Mouse (Mus musculus) heart, adult 2 months (tissue): Measurements from ENCODE around the gene Tshz2. TPM values are rescaled to one million over a fixed set of nuclear protein-coding genes. Genes with fewer than 3 reads are reported as not detected.

Experiments used
- DNase-seq, 2 experiments: peaks; one replicate each; pipeline ENCODE4 v3.0.0; 2021
- H3K27ac ChIP-seq: fragments of 200-600 bp; 2 replicates; pipeline ENCODE4 v1.8.1; 2022
- H3K27me3 ChIP-seq: fragments of 200-500 bp; 2 replicates; pipeline ENCODE4 v1.6.1; 2012; ENCODE audit warnings: mild to moderate bottlenecking, low read length, inconsistent platforms, mixed read lengths; ENCODE audit not compliant: control insufficient read depth, insufficient read depth
- H3K36me3 ChIP-seq: fragments of 200-500 bp; 2 replicates; pipeline ENCODE4 v1.6.1; 2012; ENCODE audit warnings: low read length, inconsistent platforms; ENCODE audit not compliant: control insufficient read depth, insufficient read depth
- H3K4me1 ChIP-seq: fragments of 200-500 bp; 2 replicates; pipeline ENCODE4 v1.6.1; 2011; ENCODE audit warnings: low read length; ENCODE audit not compliant: control insufficient read depth, insufficient read depth
- H3K4me3 ChIP-seq: fragments of 200-600 bp; 2 replicates; pipeline ENCODE4 v1.8.1; 2022
- H3K79me2 ChIP-seq: fragments of 200-500 bp; replicated peaks from 2 replicates; pipeline ENCODE4 v1.6.1; 2012; ENCODE audit warnings: mild to moderate bottlenecking, inconsistent platforms, low read length, moderate library complexity, mixed read lengths; ENCODE audit not compliant: control insufficient read depth, insufficient read depth
- H3K9ac ChIP-seq: fragments of 200-500 bp; 2 replicates; pipeline ENCODE4 v1.6.1; 2012; ENCODE audit warnings: low read depth, mild to moderate bottlenecking, control low read depth, inconsistent platforms, low read length, mixed read lengths
- CTCF ChIP-seq: fragments of 200-600 bp; IDR thresholded peaks from 2 replicates; pipeline ENCODE4 v1.8.1; 2022; ENCODE audit warnings: antibody characterized with exemption, mild to moderate bottlenecking, moderate library complexity
- EP300 ChIP-seq: fragments of 200-500 bp; IDR thresholded peaks from 2 replicates; pipeline ENCODE4 v1.6.1; 2011; ENCODE audit warnings: low read depth, low read length, control low read depth; ENCODE audit not compliant: insufficient read depth
- POLR2A ChIP-seq: fragments of 200-500 bp; IDR thresholded peaks from 2 replicates; pipeline ENCODE4 v1.6.1; 2011; ENCODE audit warnings: mild to moderate bottlenecking, low read depth, low read length, control low read depth; ENCODE audit not compliant: insufficient read depth
- WGBS: fragments of 180-500 bp; shearing (Covaris S2); methylation state at CpG from one replicate; pipeline ENCODE4 v1.1.7; 2018; 5-methylcytosine and 5-hydroxymethylcytosine counted together
- intact Hi-C: fragments of 180-260 bp; cut with DNase I; formaldehyde crosslinking; loops from one replicate; pipeline ENCODE4 v1.15.1; 2025
- polyA plus RNA-seq: library from polyadenylated mRNA; depleted of rRNA; stranded (reverse); fragments of >200 nt; gene quantifications from 2 replicates; pipeline ENCODE4 v1.2.3, GENCODE M21; 2012
- total RNA-seq, 2 experiments: library from RNA; stranded (reverse); gene quantifications; 2 replicates each; pipeline ENCODE4 v1.2.3; 2021

Gene Tshz2
- total and polyA plus RNA-seq, 3 experiments: 8.2 to 12.9 (median 12.1) TPM

GRCm38 (mm10) chr2:170069976-170070375 lies 437.2 kb downstream of the Tshz2 start:
- Histone ChIP-seq H3K36me3 (no peaks in the 10 kb centered on the region), H3K9ac (no peak overlapping the region), H3K79me2 (no peaks in the 10 kb centered on the region), H3K27me3 (no peaks in the 10 kb centered on the region), H3K4me1 (peaks cover 3% of the 10 kb centered on the region), H3K4me3 (no peak overlapping the region), H3K27ac (no peak overlapping the region)
- TF ChIP-seq EP300 (no peak), POLR2A (no peak), CTCF (no peak)
- intact Hi-C loops: no loop called here
- WGBS: 64% methylated on average over 5 of the region's 5 CpGs
- DNase-seq: no peak

DNA sequence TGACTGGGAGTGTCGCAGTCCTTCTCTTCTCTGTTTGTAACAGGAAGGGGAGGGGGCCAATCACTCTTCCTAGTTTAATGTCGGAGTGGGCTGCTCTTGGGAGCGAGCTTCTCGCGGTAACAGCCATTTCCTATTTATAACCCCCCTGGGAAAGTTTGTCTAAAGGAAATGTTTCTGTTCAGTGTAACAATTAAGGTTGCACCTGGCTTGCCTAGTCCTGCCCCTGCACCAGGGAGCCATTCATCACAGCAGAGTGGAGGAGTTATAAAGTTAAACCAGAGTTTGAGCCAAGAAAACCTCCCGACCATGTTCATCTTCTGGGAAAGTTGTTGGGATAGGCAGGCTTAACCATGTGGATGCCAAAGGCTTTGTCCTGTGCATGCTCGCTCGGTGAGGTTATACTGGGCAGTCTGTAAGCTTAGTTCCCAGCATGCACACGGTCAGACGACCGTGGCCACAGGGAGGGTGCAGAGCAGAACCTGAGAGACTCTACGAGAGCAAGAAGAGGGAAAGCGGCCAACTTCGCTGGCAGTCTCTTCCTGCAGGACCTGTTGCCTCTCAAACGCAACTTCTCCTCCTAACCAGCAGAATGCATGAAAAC lies 437.9 kb downstream of the Tshz2 start:
- no peaks in the 10 kb centered on the region for H3K79me2 ChIP-seq
- intact Hi-C loops: no loop called here
- H3K36me3 ChIP-seq: no peaks in the 10 kb centered on the region
- H3K4me1 ChIP-seq: peaks cover 3% of the 10 kb centered on the region
- 0 out of 2 replicates have a peak overlapping the region, but pooled peaks have one; percentile 5 for H3K4me3 ChIP-seq
- H3K9ac ChIP-seq: no peak overlapping the region
- 36% methylated on average over 15 of the region's 15 CpGs for WGBS
- TF ChIP-seq POLR2A (no peak), EP300 (no peak), CTCF (no peak)
- peak in 1 of 2 experiments; percentile 9 for DNase-seq
- no peaks in the 10 kb centered on the region for H3K27me3 ChIP-seq
- H3K27ac ChIP-seq: no peak overlapping the region

GRCm38 (mm10) chr2:170076941-170077490 lies 444.2 kb downstream of the Tshz2 start:
- Histone ChIP-seq H3K4me1 (no peaks in the 10 kb centered on the region), H3K4me3 (no peak overlapping the region), H3K27me3 (no peaks in the 10 kb centered on the region), H3K9ac (no peak overlapping the region), H3K79me2 (no peaks in the 10 kb centered on the region), H3K36me3 (no peaks in the 10 kb centered on the region), H3K27ac (no peak overlapping the region)
- WGBS: 68% methylated on average over 6 of the region's 6 CpGs
- no peak for DNase-seq
- intact Hi-C loops: no loop called here
- TF ChIP-seq CTCF (peak; percentile 33), EP300 (no peak), POLR2A (no peak)

GRCm38 (mm10) chr2:170078041-170078440 lies 445.2 kb downstream of the Tshz2 start:
- no peak for TF ChIP-seq POLR2A
- TF ChIP-seq EP300: no peak
- TF ChIP-seq CTCF: no peak
- WGBS: 87% methylated on average over 10 of the region's 10 CpGs
- Histone ChIP-seq H3K27me3 (no peaks in the 10 kb centered on the region), H3K4me1 (no peaks in the 10 kb centered on the region), H3K79me2 (no peaks in the 10 kb centered on the region), H3K36me3 (no peaks in the 10 kb centered on the region), H3K4me3 (no peak overlapping the region), H3K9ac (no peak overlapping the region), H3K27ac (no peak overlapping the region)
- DNase-seq: no peak
- intact Hi-C loops: no loop called here

- WGBS: 42% methylated on average over 15 of the region's 15 CpGs
- no peak for DNase-seq
Measured at GRCm38 (mm10) chr2:170078442-170079017, 445.7 kb downstream of the Tshz2 start.

More at GRCm38 (mm10) chr2:170078442-170079017, 445.7 kb downstream of the Tshz2 start:
- Histone ChIP-seq H3K9ac (no peak overlapping the region), H3K27ac (no peak overlapping the region), H3K79me2 (no peaks in the 10 kb centered on the region), H3K27me3 (no peaks in the 10 kb centered on the region), H3K4me3 (no peak overlapping the region), H3K36me3 (no peaks in the 10 kb centered on the region), H3K4me1 (no peaks in the 10 kb centered on the region)
- TF ChIP-seq EP300 (no peak), POLR2A (no peak), CTCF (peak; percentile 26; the same call in 1 of the 2 replicates)
- intact Hi-C loops: no loop called here
